Mouse (Mus musculus): ENCODE measurements at regions not wholly inside any gene's neighbourhood (a gene's known extent, or its start where the extent isn't known, plus 50 kb on each side); places are given as distances from the start of the nearest gene placed in this dataset.

DNA sequence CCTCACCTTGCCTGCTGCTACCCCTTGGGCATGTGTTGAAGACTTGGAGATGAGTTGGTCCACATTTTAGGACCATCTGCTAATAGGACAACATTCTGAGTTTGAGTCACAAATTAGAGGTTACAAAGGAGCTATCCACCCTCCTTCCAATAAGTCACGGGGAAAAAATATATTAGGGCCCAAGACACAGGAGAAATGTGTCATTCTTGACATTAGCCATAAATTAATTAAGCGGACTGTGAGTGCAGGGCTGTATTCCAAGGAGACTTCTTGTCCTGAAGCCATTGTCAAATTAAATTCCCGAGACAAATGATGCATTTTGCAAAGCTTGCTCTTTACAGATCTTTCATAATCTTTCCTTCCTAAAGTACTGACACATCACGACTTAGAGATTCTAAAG, 79.2 kb downstream of the 1700020N01Rik start:
- DNase-seq: no peak

DNA sequence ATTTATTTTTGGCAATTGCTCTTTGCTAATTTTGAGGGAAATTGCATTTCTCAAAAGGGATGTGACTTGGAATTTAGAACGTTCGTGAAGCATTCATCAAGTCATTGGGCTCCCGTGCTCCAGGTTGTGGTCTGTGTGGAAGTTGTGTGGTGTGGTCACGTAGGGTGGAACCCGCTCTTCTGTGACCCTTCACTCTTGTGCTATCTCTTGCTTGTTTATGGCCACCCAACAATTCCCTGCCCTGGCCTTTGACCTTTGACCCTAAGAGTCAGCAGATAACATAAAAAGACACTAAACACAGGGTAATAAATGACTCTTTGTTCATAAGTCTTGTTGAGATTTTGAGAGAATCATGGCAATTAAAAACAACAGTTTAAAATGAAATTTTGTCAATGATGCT, 79.7 kb downstream of the 1700020N01Rik start:
- DNase-seq: no peak

DNA sequence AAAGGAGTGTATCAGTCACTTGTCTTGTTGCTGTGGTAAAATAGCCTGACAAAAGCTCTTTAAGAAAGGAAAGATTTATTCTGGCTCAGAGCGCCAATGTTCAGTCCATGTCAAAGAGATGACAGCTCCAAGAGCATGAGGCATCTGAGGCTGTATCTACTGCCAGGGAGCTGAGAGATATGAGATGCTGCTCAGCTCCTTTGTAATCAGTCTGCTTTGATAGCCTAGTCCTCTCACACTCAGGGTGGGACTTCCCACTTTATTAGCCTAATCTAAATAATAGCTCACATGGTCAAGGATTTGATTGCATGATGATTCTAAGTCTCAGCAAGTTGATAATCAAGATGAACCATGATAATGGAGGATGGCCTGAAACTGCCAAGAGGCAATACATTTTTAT, 80.9 kb downstream of the 1700020N01Rik start:
- DNase-seq: no peak

DNA sequence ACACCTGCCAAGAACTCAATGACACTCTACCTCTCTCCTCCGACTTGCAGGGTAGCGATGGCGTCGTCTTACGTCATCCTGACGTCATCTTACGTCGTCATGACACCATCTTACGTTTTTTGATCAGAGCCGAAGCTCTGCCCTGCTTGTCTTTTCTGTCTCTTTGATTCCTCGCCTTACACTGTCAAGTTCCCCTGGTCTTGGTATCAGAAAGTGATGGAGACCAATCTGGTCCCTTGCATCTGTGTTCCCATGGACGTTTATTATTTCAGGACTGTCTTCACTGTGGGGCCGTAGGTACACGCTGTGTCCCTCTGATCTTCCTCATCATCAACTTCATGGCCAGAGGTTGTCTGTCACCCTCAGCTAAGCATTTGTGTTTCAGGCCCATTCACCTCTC, 82.8 kb downstream of the 1700020N01Rik start:
- no peak for DNase-seq

DNA sequence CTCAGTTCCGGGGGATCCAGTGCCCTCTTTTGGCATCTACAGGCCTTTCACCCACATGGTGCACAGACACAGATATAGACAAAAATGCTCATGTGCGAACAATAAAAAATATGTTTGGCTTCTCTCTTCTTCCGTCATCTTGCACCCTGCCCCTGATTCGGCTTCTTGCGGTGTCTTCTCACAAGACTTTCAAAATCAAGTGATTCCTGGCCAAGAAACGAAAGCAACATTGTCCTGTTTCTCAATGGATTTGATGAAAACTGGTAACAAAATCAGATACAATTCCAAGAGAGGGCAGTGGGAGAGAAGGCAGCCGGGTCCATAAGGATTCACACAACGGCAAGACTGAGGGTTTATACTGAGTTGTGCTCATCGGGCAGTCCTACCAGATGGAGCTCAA, 85.0 kb downstream of the 1700020N01Rik start:
- no peak for DNase-seq

DNA sequence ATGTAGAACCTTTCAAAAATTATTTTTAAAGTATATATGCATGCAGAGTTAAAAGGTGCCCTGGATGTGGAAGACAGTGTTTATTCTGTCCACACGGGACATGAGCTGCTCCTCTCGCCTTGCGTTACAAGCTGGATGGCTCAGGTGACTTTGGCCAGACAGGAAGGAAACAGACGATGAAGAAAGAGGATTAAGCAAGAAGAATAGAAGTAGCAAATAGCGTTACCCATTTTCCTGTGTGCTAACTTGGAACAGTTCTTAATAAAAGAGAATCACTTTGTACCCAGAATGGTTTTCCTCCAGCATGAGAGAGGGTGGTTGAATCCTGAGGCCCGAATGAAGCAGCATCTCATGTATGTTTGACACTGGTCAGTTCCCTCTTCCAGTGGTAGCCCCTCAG, 85.4 kb downstream of the 1700020N01Rik start:
- no peak for DNase-seq

DNA sequence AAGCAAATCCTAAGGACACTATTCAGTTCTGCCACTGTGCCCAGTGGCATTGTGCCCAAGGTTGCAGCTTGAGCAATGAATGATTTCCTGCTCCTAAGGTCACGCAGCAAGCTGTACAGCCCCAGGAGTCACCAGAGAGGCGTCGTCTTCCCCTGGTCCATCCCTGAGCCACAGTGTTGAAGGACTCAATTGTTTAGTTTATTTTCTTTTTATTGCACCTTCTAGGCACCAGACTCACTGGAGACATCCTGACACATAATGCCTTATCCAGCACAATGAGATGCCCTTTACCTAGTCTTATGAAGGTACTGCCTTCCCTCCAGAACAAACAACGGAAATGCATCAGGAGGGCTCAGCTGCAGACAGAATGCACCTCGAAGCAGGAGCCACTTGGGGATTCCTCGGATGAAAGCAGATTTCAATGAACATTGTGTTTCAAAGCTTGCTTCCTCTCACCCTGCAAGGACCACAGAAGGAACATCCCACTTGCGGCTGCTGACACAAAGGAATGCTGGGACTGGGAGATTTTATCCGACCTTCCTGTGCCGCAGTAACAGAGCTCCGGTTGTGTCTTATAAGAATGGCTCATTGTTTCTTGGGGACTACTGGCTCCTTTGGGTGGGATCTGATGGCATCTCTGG, 86.0 kb downstream of the 1700020N01Rik start:
- DNase-seq: peak; percentile 87

DNA sequence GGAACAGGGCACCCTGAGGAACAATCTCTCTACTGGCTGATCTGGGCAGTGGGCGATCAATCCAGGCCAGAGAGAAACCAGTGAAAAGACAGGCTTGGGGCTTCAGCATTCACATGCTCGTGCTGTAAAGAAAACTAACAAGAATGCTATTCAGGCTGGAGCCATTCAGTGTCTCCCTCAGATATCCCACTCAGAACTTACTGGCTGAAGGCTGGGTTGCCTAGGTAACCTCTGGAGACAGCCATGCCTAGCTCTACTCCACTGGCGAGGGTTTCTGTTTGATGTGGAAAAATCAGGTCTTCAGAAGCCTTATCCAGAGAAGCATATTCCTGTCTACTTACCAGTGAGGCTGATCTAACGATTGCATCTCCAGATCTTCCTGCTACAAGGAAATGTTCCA, 87.8 kb downstream of the 1700020N01Rik start:
- DNase-seq: no peak

DNA sequence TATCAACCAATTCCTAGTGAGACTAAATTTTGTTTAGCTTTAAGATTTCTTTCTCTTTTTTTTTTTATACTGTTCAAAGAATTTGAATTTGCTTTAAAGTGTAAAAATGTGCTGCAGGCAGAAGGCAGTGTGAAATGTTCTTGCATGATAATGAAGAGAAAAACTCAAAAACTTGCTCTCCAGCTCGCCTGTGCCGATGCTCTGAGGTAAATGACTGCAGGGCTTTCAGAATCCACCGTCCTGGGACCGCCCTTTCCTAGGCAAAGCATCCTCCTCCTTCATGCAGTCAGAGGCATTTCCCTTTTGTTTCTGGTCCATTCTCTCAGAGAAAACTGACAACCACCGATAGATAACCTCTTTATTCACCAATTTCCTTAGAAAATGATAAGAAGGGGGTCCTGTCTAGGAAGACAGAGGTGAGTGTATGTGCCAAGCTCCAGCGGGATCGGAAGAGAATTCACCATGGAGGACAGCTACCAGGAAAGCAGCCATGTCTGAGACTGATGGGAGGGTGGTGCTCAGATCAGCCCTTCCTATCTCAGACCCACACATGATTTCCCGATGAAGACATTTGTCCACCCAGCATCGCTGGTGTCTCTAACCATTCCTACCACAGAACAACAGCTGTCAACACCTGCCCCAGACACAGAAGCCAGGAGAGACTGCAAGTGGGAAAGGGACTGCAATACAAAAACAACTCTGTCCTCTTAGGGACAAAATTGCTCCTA, 91.5 kb downstream of the 1700020N01Rik start:
- DNase-seq: no peak

DNA sequence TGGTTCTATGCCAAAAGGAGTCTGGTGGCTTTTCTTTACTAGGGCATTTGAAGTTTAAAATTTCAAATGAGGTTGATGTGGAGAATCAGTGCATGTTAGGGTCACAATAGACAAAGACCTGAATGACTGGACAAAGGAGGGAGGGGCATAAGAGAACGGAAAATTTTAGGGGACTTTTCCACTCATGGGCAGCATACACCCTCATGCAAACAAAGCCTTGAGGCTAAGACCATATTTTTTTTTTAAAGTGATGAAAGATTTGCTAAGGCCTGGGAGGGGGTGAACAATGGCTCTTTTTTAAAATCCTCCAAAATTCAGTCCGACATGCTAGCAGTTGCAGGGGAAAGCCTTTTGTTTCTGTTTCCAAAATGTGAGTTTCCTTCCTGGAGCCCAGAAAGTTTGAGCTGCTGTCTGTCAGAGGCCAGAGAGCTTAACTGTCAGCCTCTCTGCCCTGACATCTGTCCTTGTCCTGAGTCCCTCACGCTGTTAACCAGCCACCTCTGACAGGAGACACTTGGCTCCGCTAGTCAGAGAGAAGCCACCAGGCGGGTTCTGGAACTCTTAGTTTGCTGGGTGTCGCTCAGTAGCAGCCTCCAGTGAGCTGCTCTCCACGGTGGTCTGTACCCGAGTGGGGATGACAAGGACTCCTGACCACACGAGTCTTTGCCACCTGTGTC, 92.3 kb downstream of the 1700020N01Rik start:
- DNase-seq: peak; percentile 57

DNA sequence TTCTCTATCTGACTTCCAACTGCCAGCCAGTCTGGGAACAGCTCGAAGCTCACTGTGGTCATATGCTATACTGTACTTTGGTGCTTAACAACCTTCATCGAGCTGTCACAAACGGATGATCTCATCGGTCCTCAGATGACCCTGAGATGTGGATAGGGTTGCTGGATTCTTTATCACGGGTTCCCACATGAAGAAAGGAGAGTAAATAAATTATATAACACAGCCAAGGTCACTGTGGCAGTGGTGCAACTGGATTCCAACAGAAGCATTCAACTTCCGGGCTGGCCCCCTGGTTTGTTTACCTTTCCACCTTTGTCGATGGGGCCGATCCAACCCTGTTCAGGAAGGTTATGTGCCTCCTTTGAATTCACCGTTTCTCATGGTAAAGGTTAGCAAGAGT, 93.1 kb downstream of the 1700020N01Rik start:
- DNase-seq: peak; percentile 35

DNA sequence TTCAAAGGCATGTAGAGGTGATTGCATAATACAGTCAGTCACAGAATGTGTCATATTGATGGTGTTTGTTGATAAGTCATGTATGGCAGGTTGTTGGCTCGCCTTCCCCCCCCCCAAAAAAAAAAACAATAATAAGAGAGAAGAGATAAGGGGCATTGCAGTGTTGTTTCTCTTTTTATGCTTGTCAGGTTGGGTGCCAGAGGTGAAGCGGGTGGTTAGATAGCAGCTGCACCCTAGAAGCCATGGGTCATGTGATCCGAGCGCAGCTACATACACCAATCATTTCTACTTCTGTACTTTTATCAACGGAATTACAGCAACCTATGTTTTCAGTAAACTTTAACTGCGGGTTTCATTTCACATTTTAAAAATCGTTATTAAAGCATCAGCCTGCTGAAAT, 94.5 kb downstream of the 1700020N01Rik start:
- no peak for DNase-seq

DNA sequence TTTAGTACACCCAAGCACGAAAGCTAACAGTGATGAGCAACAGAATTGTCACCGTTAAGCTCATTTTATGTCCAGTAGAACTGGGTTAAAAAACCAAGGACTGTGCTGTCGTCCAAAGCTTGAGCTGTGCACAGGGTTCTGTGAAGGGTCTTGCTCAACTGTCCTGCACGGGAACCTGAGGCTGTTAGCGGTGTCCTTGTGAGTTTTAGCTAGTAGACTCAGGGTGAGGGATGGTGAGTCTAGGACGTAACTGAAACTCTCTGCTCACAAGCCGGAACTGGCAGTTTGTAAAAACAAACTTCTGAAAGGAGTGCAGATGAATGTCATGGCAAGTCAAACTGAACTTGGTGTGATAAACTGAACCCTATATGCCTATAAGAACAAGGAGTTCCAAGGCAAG, 95.6 kb downstream of the 1700020N01Rik start:
- no peak for DNase-seq

DNA sequence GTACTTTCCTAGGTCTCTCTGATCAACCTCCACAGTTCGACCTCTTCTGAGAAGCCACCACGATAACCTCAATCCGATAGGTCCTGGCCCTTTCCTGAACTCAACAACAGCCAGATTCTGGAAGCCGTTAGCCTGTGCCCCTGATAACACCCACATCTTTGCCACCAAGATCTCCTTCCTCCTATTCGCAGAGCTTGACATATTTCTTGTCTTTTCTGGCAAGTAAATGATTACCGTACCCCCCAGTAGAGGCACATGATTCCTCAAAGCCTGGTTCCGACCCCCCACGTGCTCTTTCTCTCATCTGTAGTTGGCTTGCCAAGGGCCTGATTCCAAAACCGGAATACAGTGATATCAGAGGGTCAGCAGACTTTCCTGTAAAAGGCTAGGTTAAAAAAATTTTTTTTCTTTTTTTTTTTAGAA, 96.9 kb downstream of the 1700020N01Rik start:
- DNase-seq: no peak

DNA sequence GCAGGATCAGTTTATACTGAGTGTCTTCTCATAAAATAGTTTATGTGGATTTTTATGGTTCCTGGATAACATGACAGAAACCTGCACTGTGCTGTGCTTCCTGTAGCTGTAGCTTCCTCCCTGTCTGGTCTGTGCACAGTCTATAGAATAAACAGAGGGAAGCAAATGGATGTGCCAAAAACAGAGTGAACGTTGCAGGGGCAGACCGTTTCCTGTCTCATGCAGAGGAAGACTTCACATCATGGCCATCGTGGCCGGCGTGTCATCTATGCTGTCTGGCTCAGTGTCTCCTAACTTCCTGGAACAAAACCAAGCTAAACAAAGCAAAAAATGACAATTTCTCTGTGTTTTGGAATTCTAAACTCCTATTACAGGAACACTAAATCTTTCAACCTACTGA, 102.2 kb downstream of the 1700020N01Rik start:
- no peak for DNase-seq

DNA sequence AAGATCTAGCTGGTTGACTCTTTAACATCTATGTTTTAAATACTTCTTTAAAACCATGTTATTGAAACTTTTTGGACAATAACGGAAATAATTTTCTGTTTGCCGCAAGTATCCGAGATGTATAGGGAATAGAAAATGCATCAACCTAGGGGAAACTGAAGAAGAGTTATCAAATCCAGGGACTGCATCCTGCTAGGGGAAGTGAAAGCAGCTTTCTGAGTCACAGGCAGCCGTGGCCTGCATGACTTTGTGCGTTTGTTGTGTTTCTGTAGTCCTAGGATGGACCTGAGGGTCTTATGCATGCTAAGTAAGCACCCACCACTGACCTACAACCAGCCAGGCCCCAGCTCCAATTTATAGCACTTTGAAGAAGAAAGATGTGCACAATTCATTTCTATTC, 103.7 kb downstream of the 1700020N01Rik start:
- DNase-seq: no peak

DNA sequence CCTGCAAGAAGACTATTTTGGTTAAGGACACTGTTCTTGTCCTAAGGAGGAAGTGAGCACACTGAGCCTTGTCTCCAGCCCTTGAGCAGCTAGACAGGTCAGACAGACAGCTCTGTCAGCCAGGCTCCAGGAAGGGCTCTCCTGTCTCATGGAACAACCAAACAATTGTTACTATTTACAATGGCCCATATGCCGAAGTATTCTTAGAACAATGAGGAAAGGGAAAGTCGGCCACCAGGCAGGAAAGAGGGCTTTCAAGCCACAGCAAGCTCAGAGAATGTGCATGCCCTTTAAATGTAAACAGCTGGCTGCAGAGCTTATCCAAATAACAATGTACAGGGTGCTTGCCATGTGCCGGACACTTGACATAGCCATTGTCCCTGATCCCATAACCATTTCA, 108.6 kb downstream of the 1700020N01Rik start:
- no peak for DNase-seq

DNA sequence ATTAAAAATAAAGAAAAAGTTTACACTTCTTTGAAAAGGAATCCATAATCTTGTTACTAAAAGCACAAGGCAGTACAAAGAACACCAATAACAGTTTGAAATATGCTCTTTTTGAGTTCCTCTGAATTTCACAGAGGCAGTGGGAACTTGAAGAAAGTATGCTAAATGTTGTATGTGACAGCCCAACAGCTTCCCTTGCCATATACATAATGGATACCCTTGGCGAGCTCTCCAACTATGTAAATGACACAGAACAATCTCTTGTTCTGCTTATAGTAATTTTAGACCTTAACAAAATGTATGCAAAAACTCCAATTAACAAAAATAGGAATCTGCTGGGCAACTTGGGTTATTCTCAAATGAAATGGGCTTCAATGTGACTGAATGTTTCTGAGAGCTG, 109.2 kb downstream of the 1700020N01Rik start:
- DNase-seq: no peak

DNA sequence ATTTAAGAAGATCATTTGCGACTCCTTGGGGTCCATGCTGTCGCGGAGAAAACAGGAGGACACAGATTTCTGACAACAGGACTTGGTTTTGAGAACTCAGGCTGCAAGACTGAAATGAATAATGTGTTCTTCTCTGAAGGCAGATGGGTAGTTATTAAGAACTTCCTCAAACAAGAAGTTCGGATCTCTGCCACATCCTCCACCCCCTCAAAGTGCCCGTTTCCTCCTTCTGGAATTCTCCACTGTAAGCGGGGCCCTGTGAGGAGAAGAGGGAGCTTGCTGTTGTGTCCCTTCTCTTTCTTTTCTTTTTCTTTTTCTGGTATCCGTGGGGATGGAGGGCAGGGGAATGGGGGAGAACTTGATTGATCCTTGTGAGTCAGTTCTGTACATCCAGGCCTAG, 118.9 kb downstream of the 1700020N01Rik start:
- DNase-seq: no peak

DNA sequence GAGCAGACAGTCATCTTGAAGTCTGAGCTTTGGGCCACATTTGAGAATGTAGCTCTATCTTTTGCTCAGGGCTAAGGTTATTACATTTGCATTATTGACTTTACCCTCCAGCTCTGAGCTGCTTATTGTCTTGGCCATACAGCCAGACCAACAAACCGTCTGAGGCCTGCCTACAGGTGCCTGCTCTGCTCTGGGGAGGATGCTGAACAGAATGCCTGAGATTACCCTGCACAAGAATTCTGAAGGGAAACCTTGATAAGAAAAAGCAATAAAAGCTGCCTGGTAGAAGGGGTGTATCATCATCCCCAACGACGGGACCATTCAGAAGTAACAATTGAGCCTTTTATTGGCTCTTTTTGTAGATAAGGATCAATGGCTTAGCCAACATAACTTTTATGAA, 119.9 kb downstream of the 1700020N01Rik start:
- DNase-seq: no peak

DNA sequence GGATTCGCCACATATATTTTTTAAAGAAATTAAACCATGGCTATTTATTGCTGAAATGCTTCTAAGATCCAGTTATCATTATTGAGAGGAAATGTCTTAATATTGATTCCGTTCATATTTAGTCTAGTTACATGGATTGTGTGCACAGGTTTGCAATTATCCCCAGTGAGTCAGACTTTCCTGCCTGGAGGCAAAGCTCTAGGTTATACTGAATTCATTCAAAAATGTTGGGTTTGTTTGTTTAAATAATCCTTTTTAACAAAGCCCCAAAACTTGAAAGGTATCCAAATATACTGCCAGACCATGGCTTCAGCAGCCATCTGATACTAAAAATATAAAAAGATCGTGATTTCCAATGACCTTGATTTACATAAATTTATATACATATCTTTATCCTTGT, 122.5 kb downstream of the 1700020N01Rik start:
- DNase-seq: no peak

DNA sequence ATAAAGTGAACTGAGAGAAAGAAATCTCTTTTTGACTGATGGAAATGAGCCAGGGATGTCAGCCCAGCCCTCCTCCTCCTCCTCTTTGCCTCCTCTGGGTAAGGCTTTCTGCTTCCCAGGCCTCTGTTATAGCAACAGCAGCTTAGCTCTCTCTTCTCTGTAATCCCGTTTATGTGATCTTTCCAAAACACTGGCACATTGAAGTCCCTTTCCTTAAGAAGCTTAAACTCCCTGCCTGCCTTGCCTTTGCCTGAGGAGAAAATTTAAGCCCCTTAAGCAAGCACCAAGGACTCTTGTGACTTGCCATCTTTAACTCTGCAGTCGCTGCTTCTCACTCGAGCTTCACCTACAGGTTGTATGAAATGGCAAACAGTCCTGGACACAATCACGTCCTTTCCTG, 125.2 kb downstream of the 1700020N01Rik start:
- no peak for DNase-seq

DNA sequence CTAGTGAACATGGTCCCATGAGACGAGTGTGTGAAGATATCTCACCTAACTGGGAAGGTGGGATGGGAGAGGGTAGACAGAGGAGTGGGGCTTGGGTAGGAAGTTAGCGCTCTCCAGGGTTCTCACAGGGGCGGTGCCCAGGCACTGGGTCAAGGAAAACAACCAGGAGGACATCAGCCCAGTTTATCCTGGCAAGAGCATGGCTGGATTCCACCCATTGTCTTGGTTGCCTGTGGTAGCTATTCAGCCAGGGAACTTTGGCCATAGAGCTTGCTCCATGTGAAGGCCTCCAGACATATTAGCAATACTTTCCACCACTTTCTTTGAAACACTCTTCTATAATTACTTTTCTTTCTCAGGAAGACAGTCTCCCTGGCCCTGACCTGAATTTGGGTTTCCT, 131.4 kb downstream of the 1700020N01Rik start:
- DNase-seq: no peak

DNA sequence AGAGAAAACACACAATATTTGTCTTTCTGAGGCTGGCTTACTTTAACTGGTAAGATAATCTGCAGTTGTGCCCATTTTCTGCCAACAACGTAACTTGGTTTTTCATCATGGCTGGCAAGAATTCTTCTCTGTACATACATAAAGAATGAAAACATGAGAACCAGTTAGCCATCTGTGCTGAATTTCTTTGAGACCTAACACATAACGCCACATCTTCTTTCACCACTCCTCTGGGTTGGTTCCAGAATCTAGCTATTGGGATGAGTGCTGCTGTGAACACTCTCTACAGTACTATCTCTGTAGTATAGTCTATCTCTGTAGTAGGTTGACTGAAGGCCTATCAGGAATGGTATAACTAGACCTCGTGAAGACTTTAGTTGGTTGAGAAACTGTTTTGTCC, 132.1 kb downstream of the 1700020N01Rik start:
- no peak for DNase-seq

Data from adrenal gland, postnatal 25 days (tissue).